Mouse (Mus musculus): ENCODE data around the gene Lrp11.
"Not testable (repeated sequence)": the region's sequence is repeated elsewhere in the genome, so short reads cannot be mapped to it uniquely, and the experiment has no call there.

The Lrp11 gene

GRCm38 (mm10) chr10:7589592-7590233, at the start of gene Lrp11:
Gene Lrp11, plus strand, starts transcription at chr10:7589800.
- peak; percentile 92 for DNase-seq

DNA sequence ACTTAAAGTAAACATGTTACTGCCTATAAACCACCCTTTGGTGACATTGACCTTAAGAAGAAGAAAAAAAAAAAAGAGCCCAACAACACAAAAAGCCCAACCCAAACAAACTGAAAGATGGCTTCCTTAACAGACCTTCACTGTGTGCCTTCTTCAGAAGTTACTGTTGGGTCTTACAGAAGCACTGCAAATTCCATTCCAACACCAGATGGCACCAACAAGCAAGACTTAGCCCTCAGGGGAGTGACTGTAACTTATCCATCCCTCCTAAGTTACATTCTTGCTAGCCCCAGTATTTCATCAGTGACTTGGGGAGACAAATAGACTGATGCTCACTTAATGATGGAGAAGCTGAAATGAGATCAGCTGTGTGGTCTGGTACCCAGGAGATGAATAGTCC, 11.6 kb upstream of the Lrp11 start:
- peak; percentile 25 for DNase-seq

GRCm38 (mm10) chr10:7581401-7581800, 8.2 kb upstream of the Lrp11 start:
- no peak for DNase-seq

GRCm38 (mm10) chr10:7582157-7582890, 7.3 kb upstream of the Lrp11 start:
- no peak for DNase-seq

- DNase-seq: no peak
Observed at GRCm38 (mm10) chr10:7582891-7583557, 6.6 kb upstream of the Lrp11 start.

DNA sequence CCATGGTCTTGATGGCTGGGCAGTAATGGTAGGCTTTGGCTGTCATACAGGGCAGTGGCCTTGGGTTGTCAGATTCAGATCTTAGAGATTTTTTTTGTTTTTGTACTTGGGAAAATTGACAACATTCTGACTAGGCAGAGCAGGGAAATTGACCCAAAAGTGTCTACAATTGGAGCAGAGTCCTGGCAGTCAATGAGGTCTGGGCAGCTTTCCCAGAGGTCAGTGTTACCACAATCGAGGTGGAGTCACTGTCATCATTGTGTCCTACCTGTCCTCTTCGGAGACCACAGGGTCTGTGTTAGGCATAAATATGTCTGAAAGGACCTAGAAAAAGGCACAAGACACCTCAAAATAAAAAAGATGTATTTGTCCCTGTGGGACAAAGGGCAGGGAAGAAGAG, 2.8 kb upstream of the Lrp11 start:
- no peak for DNase-seq

DNA sequence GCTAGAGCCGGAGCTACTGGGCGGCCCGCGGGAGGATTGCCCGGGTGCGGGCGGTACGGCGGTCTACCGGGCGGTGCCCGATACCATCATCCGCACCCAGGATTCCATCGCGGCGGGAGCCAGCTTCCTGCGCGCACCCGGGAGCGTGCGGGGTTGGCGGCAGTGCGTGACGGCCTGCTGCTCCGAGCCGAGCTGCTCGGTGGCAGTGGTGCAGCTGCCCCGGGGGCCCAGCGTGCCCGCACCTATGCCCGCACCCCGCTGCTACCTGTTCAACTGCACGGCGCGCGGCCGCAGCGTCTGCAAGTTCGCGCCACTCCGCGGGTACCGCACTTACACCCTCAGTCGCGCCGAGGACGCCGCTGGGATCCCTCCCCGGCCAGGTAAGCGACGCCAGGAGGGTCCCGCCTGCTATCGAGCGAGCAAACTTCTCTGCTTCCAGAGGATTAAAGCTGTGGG, 662 bp downstream of the Lrp11 start:
- DNase-seq: no peak

- no peak for DNase-seq
Observed at GRCm38 (mm10) chr10:7590792-7591191, 1.2 kb downstream of the Lrp11 start.

DNA sequence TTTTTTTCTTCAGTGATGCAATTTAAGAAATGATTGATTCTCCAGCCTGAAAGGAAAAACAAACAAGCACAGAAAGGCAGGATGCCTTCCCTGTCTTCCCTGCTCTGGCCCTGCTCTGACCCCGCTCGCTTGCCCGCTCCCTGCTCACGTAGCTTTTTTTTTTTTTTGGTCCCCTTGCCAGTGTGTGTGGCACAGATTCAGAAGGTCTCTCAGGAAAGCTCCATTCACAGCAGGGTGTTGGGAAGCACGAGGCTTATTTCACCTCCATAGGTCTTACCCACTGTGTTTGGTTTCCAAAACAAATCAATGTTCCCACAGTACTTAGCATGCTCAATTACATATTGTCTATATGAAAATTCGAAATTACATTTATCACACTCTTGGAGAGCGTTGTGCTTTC, 5.2 kb downstream of the Lrp11 start:
- DNase-seq: no peak

GRCm38 (mm10) chr10:7596251-7596650, 6.7 kb downstream of the Lrp11 start:
- DNase-seq: no peak

DNA sequence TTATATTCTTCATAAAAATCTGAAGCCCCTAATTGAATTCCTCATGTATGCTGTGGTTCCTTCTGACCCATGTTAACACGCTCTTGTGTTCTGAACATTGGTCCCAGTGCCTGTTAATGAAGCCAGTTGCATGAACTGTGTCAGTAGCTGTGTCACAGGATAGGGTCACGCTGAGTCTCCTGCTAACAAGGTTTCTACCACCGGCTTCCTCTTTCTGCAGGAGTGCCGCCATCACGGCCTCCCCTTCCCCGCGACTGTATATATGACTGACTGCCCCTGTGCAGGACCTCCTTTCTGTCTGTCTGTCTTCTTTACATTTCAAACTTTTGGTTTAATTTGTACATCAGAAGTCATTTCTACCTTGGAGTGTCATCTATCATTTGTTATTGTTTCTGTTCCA, 8.6 kb downstream of the Lrp11 start:
- no peak for DNase-seq

DNA sequence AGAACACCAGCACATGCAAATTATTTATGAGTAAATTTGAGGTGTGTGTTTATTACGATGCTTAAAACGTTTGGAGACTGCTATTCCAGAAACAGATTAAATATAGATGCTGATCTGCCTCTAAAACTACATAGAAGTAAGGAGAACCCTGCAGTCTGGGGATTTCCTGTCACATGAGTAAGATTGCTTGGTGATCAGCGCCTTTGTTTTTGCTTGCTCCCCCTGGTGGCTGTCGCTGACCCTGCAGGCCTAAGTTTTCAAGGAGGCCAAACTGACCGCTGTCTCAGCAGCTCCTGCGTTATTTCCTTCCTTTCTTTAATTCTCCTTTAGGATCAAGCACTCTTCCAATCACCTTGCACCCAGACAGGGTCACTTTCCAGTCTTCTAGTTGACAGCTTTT, 11.0 kb downstream of the Lrp11 start:
- DNase-seq: peak; percentile 73

- no peak for DNase-seq
Observed at GRCm38 (mm10) chr10:7605168-7605567, 15.6 kb downstream of the Lrp11 start.

- no peak for DNase-seq
Observed at GRCm38 (mm10) chr10:7606437-7606836, 16.8 kb downstream of the Lrp11 start.

- no peak for DNase-seq
Observed at GRCm38 (mm10) chr10:7608611-7609010, 19.0 kb downstream of the Lrp11 start.

DNA sequence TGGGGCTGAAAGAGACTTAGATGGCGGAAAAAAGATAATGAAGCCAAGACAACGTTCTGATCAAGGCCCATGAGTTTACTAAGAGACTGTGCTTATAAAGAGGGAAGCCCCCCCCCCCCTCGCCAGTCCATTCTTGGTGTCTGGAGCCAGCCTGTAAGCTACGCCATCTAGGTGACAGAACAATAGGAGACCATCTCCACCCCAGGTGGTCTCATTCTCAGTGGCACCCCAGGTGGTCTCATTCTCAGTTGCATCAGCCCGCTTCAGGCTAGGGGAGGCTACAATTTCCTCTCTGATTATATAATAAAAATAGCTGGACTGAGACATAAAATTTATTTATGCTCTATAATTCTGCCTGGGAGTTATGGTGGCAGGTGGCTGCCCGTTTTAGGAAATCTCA, 22.0 kb downstream of the Lrp11 start:
- DNase-seq: no peak

- DNase-seq: not testable (repeated sequence)
Observed at GRCm38 (mm10) chr10:7612210-7612609, 22.6 kb downstream of the Lrp11 start.

DNA sequence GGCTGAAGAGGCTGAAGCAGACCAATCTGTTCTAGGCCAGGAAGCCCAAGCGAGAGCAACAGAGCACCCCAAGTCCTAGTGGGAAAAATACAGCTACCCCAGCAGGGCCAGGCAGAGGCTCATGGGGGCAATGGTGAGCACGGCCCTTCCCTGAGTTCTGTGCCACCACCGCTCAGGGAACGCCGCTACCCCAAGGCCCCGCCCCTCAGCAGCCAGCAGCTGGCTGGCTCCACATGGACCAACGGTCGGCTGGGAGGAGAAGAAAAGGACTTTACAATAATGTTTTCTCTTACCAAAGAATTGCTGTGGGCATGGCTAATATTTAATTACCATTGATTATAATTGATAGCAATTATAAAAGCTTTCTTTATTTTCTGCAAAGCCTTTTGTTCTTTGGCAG, 25.2 kb downstream of the Lrp11 start:
- DNase-seq: no peak

DNA sequence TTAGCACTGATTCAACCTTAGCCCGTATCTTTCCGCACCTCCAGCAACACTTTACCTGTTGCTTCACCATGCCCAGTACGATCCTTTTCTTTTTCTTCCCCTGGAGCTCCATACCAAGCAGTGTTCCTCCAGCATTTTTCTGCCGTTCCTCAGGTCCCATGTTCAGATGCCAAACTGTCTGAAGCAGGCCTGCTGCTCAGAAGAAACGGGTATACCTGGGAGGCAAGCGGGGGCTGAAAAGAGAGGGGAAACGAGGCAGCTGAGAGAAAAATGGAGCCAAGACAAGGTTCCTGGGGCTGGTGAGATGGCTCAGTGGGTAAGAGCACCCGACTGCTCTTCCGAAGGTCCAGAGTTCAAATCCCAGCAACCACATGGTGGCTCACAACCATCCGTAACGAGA, 27.5 kb downstream of the Lrp11 start:
- not testable (repeated sequence) for DNase-seq

- DNase-seq: not testable (repeated sequence)
Observed at GRCm38 (mm10) chr10:7617556-7617955, 28.0 kb downstream of the Lrp11 start.

- DNase-seq: no peak
Observed at GRCm38 (mm10) chr10:7619821-7620241, 30.2 kb downstream of the Lrp11 start.

DNA sequence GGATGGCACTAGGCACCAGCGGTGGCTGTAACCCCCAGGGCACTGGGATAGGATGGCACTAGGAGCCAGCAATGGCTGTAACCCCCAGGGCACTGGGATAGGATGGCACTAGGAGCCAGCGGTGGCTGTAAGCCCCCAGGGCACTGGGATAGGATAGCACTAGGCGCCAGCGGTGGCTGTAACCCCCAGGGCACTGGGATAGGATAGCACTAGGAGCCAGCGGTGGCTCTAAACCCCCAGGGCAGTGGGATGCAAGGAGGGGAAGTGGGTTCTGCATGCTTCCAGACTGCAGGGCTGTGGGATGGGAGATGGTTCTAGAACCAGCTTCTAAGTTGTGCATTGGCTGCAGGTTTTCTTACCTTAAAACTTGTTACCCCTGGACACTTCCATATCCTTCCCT, 31.1 kb downstream of the Lrp11 start:
- DNase-seq: peak; percentile 7

DNA sequence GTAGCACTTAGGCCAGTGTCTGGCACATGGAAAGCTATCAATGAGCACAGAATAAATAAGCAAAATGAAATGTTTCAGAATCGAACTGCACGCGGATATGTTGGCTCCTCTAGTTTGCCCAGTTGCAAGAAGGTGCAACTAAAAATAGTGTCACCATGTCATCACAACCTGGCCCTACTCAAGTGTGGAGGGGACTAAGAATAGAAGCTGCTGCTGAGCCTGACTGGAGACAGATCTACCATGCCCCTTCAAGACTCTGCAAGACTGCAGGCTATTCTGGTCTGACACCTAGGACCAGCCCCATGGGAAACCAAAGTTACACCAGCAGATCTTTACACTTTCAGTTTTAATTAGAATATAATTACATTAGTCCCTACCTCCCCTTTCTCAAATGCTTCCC, 32.8 kb downstream of the Lrp11 start:
- no peak for DNase-seq
